Mouse (Mus musculus) G1E-ER4 (cell line): Measurements from ENCODE around the gene Katnal1. TPM values are rescaled to one million over a fixed set of nuclear protein-coding genes. Genes with fewer than 3 reads are reported as not detected.

ENCODE experiments used
- GATA1 ChIP-seq: IDR thresholded peaks from one replicate; pipeline ENCODE4 v1.8.0; 2012; ENCODE audit warnings: low read length, inconsistent platforms
- polyA plus RNA-seq: library from polyadenylated mRNA; stranded (reverse); fragments of >175 nt; gene quantifications from 2 replicates; pipeline ENCODE4 v1.2.3, GENCODE M21; 2012

Gene Katnal1
- polyA plus RNA-seq, 1 experiment: not detected

DNA sequence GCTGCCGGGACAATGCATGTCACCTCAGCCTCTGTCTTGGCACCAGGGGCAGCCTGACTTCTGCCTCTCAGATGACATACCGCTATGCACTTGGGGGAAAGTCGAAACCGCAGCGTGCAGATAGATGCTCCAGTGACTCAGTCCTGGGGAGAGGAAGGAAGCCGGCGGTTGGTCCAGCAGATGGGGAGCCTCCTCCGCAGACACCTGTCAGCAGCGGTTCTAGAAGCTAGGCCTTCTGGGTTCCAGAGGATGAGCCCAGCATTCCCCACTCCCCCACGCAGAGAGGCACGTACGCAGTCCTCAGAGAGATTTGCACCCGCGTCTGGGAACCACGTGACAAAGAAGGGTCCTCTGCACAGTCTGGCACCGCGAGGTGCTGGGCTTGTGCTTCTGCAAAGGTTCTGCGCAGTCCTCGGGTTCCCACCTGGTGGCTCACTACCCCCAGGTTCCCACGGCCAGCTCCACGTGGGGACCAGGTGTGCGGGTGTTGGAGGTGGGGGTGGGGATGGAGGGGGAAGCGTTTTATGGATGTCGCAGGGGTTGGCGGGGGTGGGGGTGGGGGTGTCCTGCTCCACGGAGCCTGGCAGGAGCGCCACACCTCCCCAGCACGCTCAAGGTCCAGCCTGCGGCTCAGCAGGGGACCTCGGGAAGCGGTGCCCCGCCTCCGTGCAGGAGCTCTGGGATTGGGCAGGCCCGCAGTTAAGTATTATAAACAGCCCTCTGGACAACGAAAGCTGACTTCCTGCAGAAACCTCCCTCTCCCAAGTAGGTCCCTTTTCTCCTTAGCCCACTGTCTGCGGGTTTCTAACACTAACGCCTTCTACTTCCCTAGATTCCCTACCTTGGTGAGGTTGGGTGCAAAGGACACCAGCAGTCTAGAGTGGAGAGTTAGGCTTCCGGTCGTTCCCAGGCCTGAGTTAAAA lies 30.2 kb upstream of the Katnal1 start:
- TF ChIP-seq GATA1: no peak

DNA sequence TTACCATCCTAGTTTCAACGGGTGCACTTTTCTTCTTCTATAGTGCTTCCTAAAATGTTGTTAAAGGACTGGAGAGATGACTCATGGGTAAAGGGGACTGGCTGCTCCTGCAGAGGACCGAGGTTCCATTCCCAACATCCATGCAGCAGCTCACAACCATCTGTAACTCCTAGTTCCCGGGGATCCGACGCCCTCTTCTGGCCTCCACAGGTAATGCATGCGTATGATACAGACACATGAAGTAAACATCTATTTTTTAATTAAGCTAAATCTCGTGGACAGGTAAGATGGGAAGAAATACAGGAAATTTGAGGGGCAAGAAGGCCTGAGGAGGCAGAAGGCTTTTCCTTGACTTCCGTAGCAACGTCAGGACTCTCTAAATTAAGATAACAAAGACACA lies 29.2 kb upstream of the Katnal1 start:
- no peak for TF ChIP-seq GATA1

DNA sequence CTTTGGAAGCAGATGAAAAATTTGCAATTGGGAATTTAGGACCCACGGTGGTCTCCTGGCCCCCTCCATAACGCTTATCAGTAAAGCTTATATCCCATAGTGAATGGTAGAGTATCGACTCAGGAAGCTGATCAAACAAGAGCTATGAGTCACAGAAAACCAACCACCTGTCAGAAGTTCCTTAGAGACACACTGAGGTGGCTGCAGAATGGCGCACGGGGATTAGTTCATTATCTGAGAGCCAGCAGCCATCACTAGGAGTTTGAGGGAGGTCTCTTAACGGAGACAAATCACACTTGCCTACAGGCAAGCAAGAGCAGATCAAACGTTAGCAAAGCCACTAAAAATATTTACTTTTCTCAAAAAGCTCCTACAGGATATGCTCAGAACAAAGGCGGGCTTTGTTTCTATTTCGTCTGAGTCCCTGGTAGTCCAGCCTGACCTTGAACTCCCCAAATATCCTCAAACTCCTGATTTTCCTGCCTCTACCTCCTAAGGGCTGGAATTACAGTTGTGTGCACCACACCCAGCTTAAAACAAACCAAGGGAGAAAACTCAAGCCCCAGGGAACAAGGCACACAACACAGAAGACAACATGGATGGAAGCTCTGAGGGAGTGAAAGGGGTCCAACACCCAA lies 27.9 kb upstream of the Katnal1 start:
- TF ChIP-seq GATA1: no peak

DNA sequence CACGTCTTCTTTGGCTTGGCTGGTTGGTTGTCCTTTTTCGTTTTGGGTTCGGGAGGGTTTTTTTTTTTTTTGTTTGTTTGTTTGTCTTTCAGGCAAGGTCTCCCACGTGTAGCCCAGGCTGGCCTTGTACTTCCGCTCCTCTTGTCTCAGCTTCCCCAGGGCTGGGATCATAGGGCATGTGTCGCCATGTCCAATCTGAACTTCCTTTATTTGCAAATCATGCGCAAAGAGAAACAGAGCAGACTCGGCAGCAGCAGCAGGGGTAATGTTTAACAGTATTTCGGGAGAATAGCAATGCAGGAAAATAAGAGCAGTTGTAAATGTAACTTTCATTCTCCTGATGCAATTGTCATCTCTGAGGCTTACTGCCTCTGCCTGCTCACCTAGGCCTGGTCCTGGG lies 27.0 kb upstream of the Katnal1 start:
- no peak for TF ChIP-seq GATA1

DNA sequence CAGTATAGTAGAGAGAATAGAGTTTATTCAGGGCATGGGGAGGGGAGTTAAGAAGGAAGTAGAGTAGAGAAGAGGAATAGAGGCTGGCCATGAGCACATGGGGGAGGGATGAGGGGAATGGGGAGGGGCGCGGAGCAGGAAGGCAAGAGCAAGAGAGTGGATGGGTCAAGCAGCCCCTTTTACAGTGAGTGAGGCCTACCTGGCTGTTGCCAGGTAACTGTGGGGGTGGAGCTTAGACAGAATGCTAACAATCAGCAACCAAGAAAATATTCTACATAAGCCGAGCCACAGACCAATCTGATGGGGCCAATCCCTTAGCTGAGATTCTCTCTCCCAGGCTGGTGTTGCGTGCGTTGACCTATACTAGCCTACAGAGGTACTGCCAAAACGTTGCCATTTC lies 26.5 kb upstream of the Katnal1 start:
- TF ChIP-seq GATA1: no peak

DNA sequence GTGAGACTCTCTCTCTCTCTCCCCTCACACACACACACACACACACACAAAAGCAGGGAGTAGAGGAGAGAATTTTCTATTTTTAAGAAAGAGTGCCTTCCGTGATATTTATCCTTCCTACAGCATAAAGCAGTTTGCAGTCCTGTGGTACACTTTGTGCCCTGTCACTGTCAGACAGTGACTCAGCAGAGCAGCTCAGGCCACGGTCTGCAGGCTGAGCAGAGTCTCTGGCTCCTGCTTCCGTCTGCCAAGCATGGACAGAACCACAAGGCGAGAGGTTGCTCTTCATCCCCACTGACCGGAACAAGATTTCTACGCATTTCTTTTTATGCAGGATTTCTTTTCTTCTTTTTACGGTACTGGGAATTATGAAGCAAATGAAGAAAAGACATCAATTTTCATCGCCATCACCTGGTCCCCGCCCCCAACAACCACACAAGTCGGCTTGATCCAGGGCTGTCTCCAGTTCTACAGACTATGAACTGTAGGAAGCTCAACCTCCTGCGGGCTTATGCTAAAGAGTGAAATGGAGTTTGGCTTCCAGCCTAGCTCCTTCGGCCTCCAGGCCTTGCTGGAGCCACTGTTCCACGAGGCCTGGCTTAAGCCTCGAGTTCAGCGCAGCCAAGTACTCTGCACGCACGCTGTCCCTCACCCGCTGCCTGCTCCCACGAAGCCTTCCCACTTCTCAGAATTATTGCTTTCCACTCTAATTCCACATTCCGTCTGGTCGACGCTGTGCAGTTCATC lies 25.4 kb upstream of the Katnal1 start:
- TF ChIP-seq GATA1: no peak

DNA sequence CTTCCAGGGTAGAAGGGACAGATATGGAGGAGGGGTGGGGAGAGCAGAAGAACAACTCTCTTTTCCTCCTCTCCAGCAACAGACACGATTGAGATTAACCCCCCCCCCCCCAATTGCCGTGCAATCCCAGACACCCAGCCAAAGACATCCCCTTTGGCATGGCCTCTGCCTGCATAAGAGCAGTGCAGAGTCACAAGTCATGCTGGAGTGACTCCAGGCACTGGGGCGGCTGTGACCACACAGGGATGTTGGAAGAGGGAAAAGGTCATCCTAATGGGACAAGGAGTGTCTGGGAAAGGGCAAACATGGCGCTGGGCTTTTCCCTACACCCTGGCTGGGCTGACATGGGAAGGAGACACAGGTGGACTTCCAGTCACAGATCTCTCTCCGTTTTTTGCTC lies 24.0 kb upstream of the Katnal1 start:
- no peak for TF ChIP-seq GATA1

DNA sequence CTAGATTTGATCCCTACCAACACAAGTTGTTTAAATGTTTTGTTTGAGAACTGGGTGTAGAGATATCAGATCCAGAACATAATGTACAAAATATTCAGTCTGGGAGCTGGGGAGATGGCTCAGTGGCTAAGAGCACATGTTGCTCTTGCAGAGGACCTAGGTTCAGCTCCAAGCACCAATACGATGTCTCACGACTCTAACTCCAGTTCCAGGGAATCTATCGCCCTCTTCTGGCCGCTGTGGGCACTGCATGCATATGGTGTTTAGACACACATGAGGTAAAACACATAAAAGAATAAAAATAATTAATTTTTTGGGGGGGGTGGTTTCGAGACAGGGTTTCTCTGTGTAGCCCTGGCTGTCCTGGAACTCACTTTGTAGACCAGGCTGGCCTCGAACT lies 23.3 kb upstream of the Katnal1 start:
- TF ChIP-seq GATA1: no peak

DNA sequence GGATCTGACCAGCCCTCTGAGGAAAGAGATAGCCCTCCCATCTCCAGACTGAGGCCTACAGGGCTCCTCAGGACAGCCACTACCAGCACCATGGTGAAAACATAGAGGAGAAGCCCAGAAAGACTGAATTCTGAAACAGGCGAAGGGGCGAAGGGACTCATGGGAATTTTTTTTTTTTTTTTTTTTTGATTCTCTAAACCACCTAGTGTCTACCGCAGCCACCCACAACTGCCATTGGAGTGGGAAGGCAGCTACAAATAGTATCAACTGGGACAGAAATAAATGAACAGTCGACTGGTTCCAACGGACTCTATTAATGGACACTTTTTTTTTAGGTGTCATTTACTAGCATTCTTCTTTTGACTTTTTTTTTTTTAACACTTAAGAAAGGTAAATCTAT lies 22.2 kb upstream of the Katnal1 start:
- no peak for TF ChIP-seq GATA1

DNA sequence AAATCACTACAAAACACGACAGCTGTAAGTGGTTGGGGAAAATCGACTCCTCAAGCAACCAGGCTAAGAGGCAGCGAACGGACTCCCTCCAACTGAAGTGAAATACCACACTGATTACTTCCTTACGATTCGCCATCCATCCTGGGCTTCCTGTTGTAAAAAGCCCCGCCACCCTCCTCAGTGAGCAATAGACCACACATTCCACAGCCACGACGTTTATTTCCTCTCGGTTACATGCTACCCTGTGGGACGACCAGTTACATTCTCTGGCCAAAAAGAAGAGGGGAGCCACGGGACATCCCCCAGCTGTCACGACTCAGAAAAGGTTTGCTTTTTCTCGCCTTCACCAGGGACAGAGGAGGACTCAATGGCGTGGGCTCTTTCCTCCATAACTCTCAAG lies 20.9 kb upstream of the Katnal1 start:
- no peak for TF ChIP-seq GATA1

DNA sequence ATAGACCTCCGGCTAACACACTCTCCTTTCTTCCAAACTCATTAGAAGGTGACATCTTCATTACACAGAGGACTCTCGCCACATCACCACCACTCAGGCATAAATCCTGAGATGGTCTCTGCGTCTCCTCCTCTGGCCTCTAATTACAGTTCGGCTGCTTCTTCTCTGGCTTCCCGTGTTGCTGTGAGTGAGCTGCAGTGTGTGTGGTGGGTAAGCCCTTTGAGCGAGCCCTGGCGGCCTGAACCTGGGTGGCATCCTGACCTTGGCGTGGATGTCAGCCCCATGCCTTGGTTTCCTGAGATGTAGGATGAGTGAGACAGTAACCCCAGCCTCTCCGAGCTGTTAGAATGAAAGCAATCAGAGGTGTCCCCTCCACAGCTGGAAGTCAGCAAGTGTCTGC lies 19.5 kb upstream of the Katnal1 start:
- no peak for TF ChIP-seq GATA1

DNA sequence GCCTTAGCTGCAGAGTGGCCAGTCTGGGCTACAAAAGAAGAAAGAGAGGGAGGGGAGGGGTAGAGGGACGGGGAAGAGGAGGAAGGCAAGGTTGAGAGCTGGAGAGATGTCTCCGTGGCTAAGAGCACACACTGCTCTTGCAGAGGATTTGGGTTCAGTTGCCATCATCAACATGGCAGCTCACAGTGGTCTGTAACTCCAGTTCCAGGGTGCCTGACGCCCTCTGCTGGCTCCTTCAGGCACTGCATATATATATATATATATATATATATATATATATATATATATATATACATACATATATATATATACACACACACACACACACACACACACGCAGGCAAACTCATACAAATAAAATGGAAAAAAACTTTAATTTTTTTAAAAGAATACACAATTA lies 18.3 kb upstream of the Katnal1 start:
- TF ChIP-seq GATA1: no peak

DNA sequence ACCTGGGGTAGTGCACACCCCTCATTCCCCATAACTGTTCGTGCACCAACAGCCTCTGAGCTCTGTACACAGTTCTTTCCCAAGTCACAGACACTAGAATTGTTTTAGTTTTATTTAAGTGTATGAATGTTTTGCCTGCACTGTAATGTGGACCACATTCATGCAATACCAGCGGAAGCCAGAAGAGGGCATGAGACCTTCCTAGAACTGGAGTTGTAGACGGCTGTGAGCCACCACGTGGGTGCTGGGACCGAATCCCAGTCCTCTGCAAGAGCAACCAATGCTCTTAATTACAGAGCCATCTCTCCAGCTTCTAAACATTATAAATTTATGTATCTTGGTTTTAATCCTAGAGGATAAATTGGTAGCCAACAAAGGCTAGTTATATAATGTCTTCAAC lies 17.7 kb upstream of the Katnal1 start:
- TF ChIP-seq GATA1: no peak

DNA sequence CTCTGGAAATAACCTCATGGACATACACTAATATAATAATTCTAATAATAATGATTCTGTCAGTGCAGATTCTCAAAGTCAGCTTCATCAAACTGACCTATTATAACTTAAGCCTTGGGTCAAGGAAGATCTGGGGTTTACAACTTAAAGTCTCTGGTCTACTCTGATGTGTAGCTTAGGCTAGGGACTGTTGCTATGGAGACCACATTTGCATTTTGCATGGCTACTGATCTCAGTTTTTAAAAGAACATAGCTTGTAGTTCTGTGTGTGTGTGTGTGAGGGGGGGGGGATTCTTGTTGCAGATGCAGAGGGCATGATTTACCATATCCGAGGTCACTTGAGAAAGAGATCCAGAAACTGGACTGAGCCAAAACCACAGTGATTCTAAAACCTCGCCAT lies 16.6 kb upstream of the Katnal1 start:
- no peak for TF ChIP-seq GATA1

DNA sequence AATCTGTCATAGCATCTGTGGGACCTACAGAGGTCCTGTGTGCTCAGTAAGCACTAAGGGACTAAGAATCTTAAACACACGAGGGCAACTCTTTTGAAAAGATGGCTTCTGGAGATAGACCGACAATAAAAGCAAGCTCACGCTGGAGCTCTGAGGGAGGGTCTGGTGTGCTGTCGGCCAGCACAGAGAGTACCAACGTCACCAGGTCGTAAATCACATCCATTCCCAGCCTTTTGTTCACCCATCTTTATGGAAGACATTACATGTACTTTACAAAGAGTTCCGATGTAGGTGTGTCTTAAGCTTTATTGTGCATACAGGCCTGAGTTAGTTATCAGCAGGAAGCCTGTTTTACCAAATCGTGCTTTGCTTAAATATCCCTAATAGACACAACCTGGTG lies 14.9 kb upstream of the Katnal1 start:
- no peak for TF ChIP-seq GATA1

DNA sequence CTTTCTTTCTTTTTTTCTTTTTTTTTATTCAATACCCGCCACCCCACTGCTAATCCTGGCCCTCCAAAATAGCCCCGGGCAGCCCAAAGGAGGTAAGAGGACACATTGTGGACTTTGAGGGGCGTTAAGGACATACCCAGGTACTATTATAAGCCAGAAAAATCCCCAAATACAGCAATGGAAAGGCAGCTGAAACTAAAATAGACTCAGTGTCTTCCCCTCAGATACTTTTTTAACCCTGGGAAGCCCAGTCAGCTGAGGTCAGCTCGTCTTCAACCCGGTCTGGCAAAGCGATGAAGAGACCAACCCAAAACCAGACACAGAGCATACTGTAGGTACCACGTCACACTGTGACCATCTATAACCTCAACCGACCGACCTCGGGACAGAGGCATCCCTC lies 14.3 kb upstream of the Katnal1 start:
- no peak for TF ChIP-seq GATA1

DNA sequence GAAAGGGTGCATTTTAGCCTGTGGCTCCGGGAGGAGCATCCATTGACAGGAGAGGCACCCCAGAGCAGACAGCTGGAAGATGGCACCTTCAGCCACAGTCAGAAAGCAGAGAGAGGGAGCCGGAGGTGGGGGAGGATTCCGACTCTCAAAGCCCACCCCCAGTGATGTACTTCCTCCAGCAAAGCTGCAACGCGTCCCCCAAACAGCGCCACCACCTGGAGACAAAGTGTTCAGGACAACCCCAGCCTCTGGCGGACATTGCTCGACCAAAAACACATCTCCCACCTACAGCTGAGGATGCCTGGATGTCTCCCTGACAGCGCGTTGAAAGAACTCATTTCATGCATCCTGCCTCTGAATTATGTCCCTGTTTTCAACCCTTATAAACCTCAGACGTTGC lies 13.8 kb upstream of the Katnal1 start:
- TF ChIP-seq GATA1: no peak

DNA sequence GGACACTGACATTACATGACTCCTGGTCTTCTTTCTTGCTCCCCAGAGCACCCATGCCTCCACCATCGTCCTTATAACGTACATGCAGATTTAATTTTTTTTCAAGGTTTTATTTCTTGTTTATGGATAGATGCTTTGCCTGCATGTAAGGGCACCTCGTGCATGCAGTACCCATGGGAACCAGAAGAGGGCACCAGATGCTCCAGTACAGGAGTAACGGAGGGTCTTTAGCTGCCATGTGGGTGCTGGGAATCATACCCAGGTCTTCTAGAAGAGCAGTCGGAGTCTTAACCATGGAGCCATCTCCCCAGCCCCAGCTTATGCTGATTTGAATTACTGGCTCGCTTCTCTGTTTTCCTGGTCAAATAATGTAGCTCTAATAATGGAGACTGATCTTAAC lies 13.2 kb upstream of the Katnal1 start:
- no peak for TF ChIP-seq GATA1
